Mouse (Mus musculus) forebrain, postnatal 0 days (tissue): ENCODE data around the gene Anapc4. TPM values are rescaled to one million over a fixed set of nuclear protein-coding genes. Genes with fewer than 3 reads are reported as not detected.

Source experiments
- ATAC-seq: fragments of 200-750 bp; cut with Nextera tagmentation; 2 replicates; pipeline ENCODE4 v1.8.0; 2017; ENCODE audit warnings: mild to moderate bottlenecking, moderate library complexity
- DNase-seq: peaks from one replicate; pipeline ENCODE4 v3.0.0-alpha.2; 2015
- H3K27ac ChIP-seq: fragments of 300-500 bp; sonication (generic); 2 replicates; pipeline ENCODE4 v1.5.1; 2014; ENCODE audit warnings: low read depth, mild to moderate bottlenecking, antibody characterized with exemption, low read length, moderate library complexity, mixed read lengths
- H3K27me3 ChIP-seq: fragments of 300-500 bp; sonication (generic); 2 replicates; pipeline ENCODE4 v1.6.1; 2014; ENCODE audit warnings: mild to moderate bottlenecking, low read length, mixed read lengths; ENCODE audit not compliant: insufficient read depth
- H3K36me3 ChIP-seq: fragments of 300-500 bp; sonication (generic); 2 replicates; pipeline ENCODE4 v1.6.1; 2014; ENCODE audit warnings: mild to moderate bottlenecking, moderate library complexity; ENCODE audit not compliant: insufficient read depth
- H3K4me1 ChIP-seq: fragments of 300-500 bp; sonication (generic); 2 replicates; pipeline ENCODE4 v1.6.1; 2014; ENCODE audit warnings: antibody characterized with exemption; ENCODE audit not compliant: insufficient read depth
- H3K4me2 ChIP-seq: fragments of 300-500 bp; sonication (generic); 2 replicates; pipeline ENCODE4 v1.6.1; 2014; ENCODE audit warnings: low read depth, mild to moderate bottlenecking, moderate library complexity
- H3K4me3 ChIP-seq: fragments of 300-500 bp; sonication (generic); 2 replicates; pipeline ENCODE4 v1.5.1; 2014; ENCODE audit warnings: low read depth, low read length, mixed read lengths
- H3K9ac ChIP-seq: fragments of 300-500 bp; sonication (generic); 2 replicates; pipeline ENCODE4 v1.6.1; 2014; ENCODE audit warnings: mild to moderate bottlenecking
- H3K9me3 ChIP-seq: fragments of 300-500 bp; sonication (generic); 2 replicates; pipeline ENCODE4 v1.6.1; 2016; ENCODE audit warnings: low read length
- CTCF ChIP-seq: sonication (generic); IDR thresholded peaks from 2 replicates; pipeline ENCODE4 v1.5.1; 2016; ENCODE audit warnings: antibody characterized with exemption, control low read depth, low read depth
- WGBS: fragments of 180-500 bp; shearing (Covaris S2); extraction: QIAGEN DNeasy Blood & Tissue Kit; methylation state at CpG from one replicate; pipeline ENCODE4 v1.1.7; 2014; 5-methylcytosine and 5-hydroxymethylcytosine counted together
- polyA plus RNA-seq: library from polyadenylated mRNA; unstranded; fragments of >200 nt; fragmentation: Nextera tagmentation; extraction: Ambion mirVana; gene quantifications from 2 replicates; pipeline ENCODE4 v1.2.1, GENCODE M21; 2015
- total RNA-seq: library from RNA; depleted of rRNA; stranded (reverse); fragments of >200 nt; gene quantifications from 2 replicates; pipeline ENCODE4 v1.2.3, GENCODE M21; 2014

The Anapc4 gene
- total and polyA plus RNA-seq, 2 experiments from 2014 or later: 65.0 to 78.1 TPM

DNA sequence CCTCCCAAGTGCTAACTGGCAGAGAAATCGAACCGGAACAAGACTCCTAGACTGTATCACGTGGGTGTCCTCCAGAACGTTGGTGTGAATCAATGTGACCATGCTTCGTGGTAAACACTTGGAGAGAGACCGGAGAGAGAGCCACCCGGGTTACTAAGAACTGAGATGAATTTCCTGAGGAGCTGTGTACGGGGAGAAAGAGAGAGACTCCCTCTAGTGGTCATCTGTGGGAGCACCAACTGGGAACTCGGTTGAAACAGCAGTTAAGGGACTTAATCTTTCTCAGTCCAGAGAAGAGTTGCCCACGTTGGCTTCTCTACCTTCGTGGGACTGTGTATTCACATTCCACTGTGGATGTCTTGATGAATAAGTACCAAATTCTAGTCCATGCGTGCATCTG is 53.3 kb downstream of the Anapc4 start:
- Histone ChIP-seq H3K27ac (no peak overlapping the region), H3K9ac (no peak overlapping the region), H3K27me3 (no peaks in the 10 kb centered on the region), H3K4me3 (no peak overlapping the region), H3K4me1 (no peaks in the 10 kb centered on the region), H3K9me3 (no peaks in the 10 kb centered on the region), H3K36me3 (no peaks in the 10 kb centered on the region), H3K4me2 (no peak overlapping the region)
- peak; percentile 59 for TF ChIP-seq CTCF
- DNase-seq (peak; percentile 46), ATAC-seq (no peak)
- 51% methylated on average over 12 of the region's 12 CpGs for WGBS

DNA sequence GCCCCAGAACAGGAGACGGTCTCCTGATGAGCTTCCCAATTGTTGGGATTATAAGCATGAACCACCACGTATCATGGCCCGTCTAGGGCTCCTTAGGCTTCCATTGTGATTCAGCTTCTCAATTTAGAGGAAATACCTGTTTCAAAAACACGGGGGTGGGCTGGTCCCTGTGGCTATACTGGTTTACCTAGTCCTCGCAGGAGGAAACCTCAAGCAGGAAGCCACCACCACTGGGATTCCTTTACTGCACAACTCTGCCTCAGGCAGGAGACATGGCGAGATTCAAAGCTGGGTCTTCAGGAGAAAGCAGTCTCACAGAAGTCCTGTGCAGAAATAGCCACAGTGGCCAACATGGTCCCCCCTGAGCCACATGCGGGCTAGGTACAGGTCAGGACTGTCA is 56.1 kb downstream of the Anapc4 start:
- H3K9me3 ChIP-seq: no peaks in the 10 kb centered on the region
- H3K4me3 ChIP-seq: no peak overlapping the region
- H3K4me1 ChIP-seq: no peaks in the 10 kb centered on the region
- ATAC-seq (no peak), DNase-seq (no peak)
- no peaks in the 10 kb centered on the region for H3K27me3 ChIP-seq
- WGBS: 87% methylated on average over 7 of the region's 7 CpGs
- no peaks in the 10 kb centered on the region for H3K36me3 ChIP-seq
- no peak overlapping the region for H3K27ac ChIP-seq
- H3K9ac ChIP-seq: no peak overlapping the region
- no peak overlapping the region for H3K4me2 ChIP-seq
- TF ChIP-seq CTCF: no peak

DNA sequence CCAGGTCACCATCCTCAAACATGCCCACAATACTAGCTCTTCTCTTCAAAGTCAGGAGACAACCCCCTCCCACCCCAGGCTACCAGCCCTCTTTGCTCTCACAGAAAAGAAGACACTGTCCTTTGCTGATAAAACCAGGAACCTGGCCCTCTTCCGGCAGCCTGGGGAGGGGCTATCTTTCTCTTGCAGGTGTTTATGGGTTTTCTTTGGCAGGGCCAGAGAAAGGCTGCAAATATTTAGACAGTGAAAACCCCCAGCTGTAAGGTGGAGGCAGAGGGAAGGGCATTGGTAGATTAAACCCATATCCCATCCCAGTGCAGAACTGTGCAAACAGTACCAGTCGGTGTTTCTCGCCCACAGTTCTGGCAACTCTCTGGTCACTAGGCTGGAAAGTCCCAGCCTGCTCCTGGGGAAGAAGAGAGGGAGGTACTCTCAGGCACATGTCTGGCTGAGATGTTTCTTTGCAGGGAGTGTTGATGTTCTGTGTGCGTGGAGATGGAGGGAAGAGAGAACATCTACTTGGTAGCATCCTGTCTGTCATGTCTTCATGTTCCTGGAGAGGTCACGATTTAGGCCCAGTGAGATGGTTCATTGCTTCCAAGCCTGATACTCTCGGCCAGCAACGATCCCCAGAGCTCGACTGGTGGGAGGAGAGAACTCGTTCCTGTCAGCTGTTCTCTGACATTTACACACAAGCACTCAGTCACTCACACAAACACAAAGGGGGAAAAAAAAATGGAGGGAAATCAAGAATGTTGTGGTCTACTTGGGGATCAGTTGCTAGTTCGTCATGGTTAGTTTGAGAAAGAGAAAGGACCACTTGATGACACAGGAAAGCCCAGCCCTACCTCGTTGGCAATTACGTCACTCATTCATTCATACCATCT is 58.4 kb downstream of the Anapc4 start:
- H3K9ac ChIP-seq: no peak overlapping the region
- H3K36me3 ChIP-seq: no peaks in the 10 kb centered on the region
- no peaks in the 10 kb centered on the region for H3K4me1 ChIP-seq
- ATAC-seq (no peak), DNase-seq (no peak)
- no peaks in the 10 kb centered on the region for H3K27me3 ChIP-seq
- WGBS: 62% methylated on average over 12 of the region's 12 CpGs
- no peak for TF ChIP-seq CTCF
- no peak overlapping the region for H3K4me3 ChIP-seq
- no peak overlapping the region for H3K27ac ChIP-seq
- H3K9me3 ChIP-seq: no peaks in the 10 kb centered on the region
- H3K4me2 ChIP-seq: no peak overlapping the region

DNA sequence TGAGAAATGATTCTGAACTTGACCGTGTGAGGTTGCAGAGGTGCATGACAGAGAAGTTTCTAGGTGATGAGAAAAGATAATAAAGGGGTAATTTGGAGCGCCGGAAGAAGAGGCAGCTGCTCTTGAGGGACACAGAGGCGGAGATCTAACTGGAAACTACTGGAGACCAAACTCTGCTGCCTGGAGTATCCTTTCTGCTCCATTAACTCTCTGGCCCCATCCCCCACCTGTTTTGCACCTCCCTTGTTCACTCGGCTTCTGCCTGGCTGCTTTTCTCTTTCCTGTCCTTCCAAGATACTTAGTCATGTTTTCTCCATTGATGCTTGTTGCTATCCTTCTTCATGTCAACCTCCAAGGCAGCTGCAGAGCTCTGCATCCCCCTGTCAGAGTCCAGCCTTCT is 60.1 kb downstream of the Anapc4 start:
- no peak for DNase-seq
- Histone ChIP-seq H3K27me3 (no peaks in the 10 kb centered on the region), H3K4me2 (no peak overlapping the region), H3K4me1 (no peaks in the 10 kb centered on the region), H3K27ac (no peak overlapping the region), H3K36me3 (no peaks in the 10 kb centered on the region), H3K9me3 (no peaks in the 10 kb centered on the region), H3K9ac (no peak overlapping the region), H3K4me3 (no peak overlapping the region)
- 89% methylated on average over 5 of the region's 5 CpGs for WGBS
- no peak for TF ChIP-seq CTCF
- no peak for ATAC-seq

DNA sequence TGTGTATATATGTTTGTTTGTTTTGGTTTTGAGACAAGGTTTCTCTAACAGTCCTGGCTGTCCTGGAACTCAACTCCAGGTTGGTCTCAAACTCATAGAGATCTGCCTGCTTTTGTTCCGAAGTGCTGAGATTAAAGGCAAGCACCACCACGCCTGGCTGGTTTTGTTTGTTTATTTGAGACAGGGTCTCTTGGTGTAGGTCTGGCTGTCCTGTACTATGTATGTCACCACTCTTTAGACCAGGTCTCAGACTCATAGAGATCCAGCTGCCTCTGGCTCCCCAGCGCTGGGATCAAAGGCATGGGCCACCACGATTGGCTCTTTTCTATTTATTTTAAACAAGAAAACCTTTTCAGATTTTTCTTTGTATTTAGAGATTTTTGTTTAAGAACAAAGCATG is 70.4 kb downstream of the Anapc4 start:
- Histone ChIP-seq H3K4me2 (no peak overlapping the region), H3K4me3 (no peak overlapping the region), H3K36me3 (no peaks in the 10 kb centered on the region), H3K9me3 (no peaks in the 10 kb centered on the region), H3K9ac (no peak overlapping the region), H3K27ac (no peak overlapping the region), H3K27me3 (no peaks in the 10 kb centered on the region), H3K4me1 (no peaks in the 10 kb centered on the region)
- WGBS: 29% methylated on average over 4 of the region's 4 CpGs
- ATAC-seq (no peak), DNase-seq (no peak)
- TF ChIP-seq CTCF: no peak

DNA sequence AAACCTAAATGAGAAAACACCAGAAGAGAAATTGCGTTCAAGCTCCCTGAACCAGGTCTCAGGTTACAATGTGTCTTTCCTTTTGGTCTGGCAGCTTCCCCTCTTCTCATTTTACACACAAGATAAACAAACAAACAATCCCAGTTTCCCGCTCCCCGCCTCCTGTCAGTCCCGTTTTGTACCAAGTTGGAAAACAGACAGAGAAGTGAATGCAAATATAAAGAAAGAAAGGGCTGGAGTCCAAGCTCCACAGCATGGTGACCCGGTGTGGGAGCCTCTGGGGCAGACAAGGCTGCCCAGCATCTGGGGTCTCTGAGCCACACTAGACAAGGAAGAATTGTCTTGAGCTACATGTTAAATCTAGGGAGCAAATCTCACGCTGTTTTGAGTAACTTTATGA is 70.9 kb downstream of the Anapc4 start:
- no peak overlapping the region for H3K27ac ChIP-seq
- H3K4me2 ChIP-seq: no peak overlapping the region
- ATAC-seq (no peak), DNase-seq (no peak)
- H3K36me3 ChIP-seq: no peaks in the 10 kb centered on the region
- no peak overlapping the region for H3K9ac ChIP-seq
- no peaks in the 10 kb centered on the region for H3K9me3 ChIP-seq
- H3K4me3 ChIP-seq: no peak overlapping the region
- no peak for TF ChIP-seq CTCF
- 18% methylated on average over 6 of the region's 6 CpGs for WGBS
- no peaks in the 10 kb centered on the region for H3K27me3 ChIP-seq
- H3K4me1 ChIP-seq: no peaks in the 10 kb centered on the region

DNA sequence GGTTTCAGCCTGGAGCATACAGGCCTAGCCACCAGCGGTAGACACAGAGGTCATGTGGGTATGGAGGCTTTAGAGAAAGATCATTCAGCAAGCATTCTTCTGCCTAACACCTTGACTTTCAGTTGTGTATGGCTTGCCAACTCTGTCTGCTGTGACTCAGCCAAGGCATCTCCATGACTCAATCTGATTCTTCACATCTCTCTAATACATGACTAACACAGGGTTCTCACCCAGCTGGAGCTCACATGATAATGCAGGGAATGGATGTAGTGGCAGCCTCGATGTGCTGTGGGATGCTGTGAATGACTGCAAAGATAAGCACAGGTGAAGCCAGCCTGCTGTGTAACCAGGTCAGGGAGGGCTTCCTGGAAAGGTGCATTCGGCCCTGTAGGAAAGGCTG is 74.4 kb downstream of the Anapc4 start:
- 95% methylated on average over 3 of the region's 3 CpGs for WGBS
- ATAC-seq: no peak
- H3K27me3 ChIP-seq: no peaks in the 10 kb centered on the region
- no peaks in the 10 kb centered on the region for H3K9me3 ChIP-seq
- no peaks in the 10 kb centered on the region for H3K36me3 ChIP-seq
- TF ChIP-seq CTCF: no peak
- no peak overlapping the region for H3K27ac ChIP-seq
- H3K4me1 ChIP-seq: no peaks in the 10 kb centered on the region
- H3K4me2 ChIP-seq: no peak overlapping the region
- no peak for DNase-seq
- H3K4me3 ChIP-seq: no peak overlapping the region
- H3K9ac ChIP-seq: no peak overlapping the region
